Mouse (Mus musculus) testis, adult 2 months (tissue): ENCODE measurements around the gene CN725425.

ENCODE experiments used
- CTCF ChIP-seq: fragments of 200-500 bp; IDR thresholded peaks from 2 replicates; pipeline ENCODE4 v1.5.1; 2012; ENCODE audit warnings: low read depth, mild to moderate bottlenecking, inconsistent platforms, low read length, moderate library complexity; ENCODE audit not compliant: control insufficient read depth, insufficient read depth, insufficient replicate concordance
- POLR2A ChIP-seq: fragments of 200-500 bp; IDR thresholded peaks from 2 replicates; pipeline ENCODE4 v1.6.1; 2012; ENCODE audit warnings: low read depth, mild to moderate bottlenecking, inconsistent platforms, low read length, moderate library complexity; ENCODE audit not compliant: control insufficient read depth

GRCm38 (mm10) chr15:91163454-91163853, 35.8 kb upstream of the CN725425 start:
- no peak for TF ChIP-seq CTCF
- no peak for TF ChIP-seq POLR2A
